Mouse (Mus musculus): ENCODE measurements at regions not wholly inside any gene's neighbourhood (a gene's known extent, or its start where the extent isn't known, plus 50 kb on each side); places are given as distances from the start of the nearest gene placed in this dataset.

DNA sequence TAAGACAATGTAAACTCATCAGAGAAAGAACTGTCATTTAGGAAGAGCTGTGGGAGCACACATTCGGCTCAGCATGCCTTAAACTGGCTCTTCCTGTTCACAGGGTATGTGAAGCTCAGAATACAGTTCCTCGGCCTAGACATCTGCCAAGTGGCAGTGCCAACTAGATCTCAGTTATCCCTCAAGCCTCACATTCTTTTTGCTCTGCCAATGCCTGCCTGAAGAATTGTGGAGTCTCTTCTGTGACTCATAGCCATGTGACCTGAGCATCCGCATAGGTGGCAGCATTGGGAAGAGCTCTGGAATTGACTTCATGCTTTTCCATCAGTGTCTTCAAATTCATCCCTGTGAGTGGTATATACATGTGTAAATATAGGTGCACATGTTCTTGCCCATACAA, 59.7 kb downstream of the Prlhr start:
- Histone ChIP-seq H3K9me3 (ENCODE audit: control insufficient read depth, low read length) (no peaks in the 10 kb centered on the region), H3K27me3 (ENCODE audit: control insufficient read depth, insufficient read depth, low read length) (no peaks in the 10 kb centered on the region), H3K4me3 (ENCODE audit: low read depth, low read length) (no peak overlapping the region), H3K4me2 (no peak overlapping the region), H3K36me3 (ENCODE audit: control insufficient read depth, insufficient read depth, low read length) (no peaks in the 10 kb centered on the region), H3K9ac (ENCODE audit: low read length) (no peak overlapping the region), H3K27ac (ENCODE audit: low read depth, low read length) (no peak overlapping the region), H3K4me1 (ENCODE audit: control insufficient read depth, insufficient read depth, low read length) (no peaks in the 10 kb centered on the region)
- DNase-seq (ENCODE audit: low spot score, missing footprints) (no peak), ATAC-seq (ENCODE audit: low FRiP score) (no peak)
- 85% methylated on average over 3 of the region's 3 CpGs for WGBS

DNA sequence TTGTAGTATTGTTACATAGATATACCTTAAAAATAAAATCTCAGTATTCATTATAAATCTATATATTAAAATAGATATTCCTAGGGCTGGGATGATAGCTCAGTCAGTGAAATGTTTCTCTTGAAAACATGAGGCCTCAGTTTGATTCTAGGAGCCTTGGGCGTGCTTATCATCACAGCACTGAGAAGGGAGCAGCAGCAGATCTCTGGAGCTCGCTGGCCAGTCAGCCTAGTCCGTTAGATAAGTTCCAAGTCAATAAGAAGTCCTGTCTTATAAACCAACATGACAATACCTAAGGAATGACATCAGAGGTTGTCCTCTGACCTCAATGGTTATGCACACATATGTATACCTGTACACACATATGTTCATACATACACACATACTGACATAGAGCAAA, 68.7 kb downstream of the Prlhr start:
- DNase-seq (ENCODE audit: low spot score, missing footprints) (no peak), ATAC-seq (ENCODE audit: low FRiP score) (no peak)
- Histone ChIP-seq H3K9ac (ENCODE audit: low read length) (no peak overlapping the region), H3K27ac (ENCODE audit: low read depth, low read length) (no peak overlapping the region), H3K4me3 (ENCODE audit: low read depth, low read length) (no peak overlapping the region), H3K4me2 (no peak overlapping the region), H3K9me3 (ENCODE audit: control insufficient read depth, low read length) (no peaks in the 10 kb centered on the region), H3K36me3 (ENCODE audit: control insufficient read depth, insufficient read depth, low read length) (no peaks in the 10 kb centered on the region), H3K27me3 (ENCODE audit: control insufficient read depth, insufficient read depth, low read length) (no peaks in the 10 kb centered on the region), H3K4me1 (ENCODE audit: control insufficient read depth, insufficient read depth, low read length) (no peaks in the 10 kb centered on the region)
- WGBS, result 85% methylated on average over 3 of the region's 3 CpGs

DNA sequence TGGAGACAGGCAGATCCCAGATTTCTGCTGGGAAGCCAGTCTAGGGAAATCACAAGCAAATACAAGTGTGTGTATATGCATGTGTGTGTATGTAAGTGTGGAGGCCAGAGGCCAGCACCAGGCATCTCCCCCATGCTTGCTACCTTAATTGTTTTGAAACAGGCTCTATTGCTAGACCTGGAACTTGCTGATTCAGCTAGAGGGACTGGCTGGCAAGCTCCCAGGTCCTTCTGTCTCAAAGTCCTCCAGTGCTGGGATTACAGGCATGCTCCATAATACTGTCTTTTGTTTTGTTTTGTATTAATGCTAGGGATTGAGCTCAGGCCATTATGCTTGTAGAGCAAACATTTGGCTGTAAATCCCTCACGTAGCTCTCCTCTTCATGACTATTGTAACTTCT, 70.4 kb downstream of the Prlhr start:
- Histone ChIP-seq H3K36me3 (ENCODE audit: control insufficient read depth, insufficient read depth, low read length) (no peaks in the 10 kb centered on the region), H3K4me3 (ENCODE audit: low read depth, low read length) (no peak overlapping the region), H3K4me1 (ENCODE audit: control insufficient read depth, insufficient read depth, low read length) (no peaks in the 10 kb centered on the region), H3K4me2 (no peak overlapping the region), H3K9me3 (ENCODE audit: control insufficient read depth, low read length) (no peaks in the 10 kb centered on the region), H3K27ac (ENCODE audit: low read depth, low read length) (no peak overlapping the region), H3K27me3 (ENCODE audit: control insufficient read depth, insufficient read depth, low read length) (no peaks in the 10 kb centered on the region), H3K9ac (ENCODE audit: low read length) (no peak overlapping the region)
- ATAC-seq (ENCODE audit: low FRiP score) (no peak), DNase-seq (ENCODE audit: low spot score, missing footprints) (no peak)
- WGBS, result 69% methylated on average over 1 of the region's 1 CpGs

DNA sequence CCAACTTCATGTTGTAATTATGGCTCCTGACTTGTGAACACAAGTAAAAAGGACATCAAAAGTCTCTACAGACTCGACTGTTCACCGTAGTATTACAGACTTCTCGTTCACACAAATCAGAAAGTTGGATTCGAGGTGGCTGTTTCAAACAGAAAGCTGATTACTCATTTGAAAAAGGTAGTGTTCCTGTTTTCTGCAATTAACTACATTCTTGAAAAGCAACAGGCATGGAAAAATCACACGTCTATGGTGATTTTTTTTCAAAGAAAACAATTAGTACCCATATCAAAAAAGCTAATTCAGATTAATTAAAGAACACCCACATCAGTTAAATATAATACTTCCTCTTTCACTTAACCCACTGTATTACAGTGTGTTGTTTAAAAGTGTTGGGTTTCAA, 71.5 kb downstream of the Prlhr start:
- no peak for DNase-seq (ENCODE audit: low spot score, missing footprints)
- no peak overlapping the region for H3K4me2 ChIP-seq
- H3K27ac ChIP-seq (ENCODE audit: low read depth, low read length), result no peak overlapping the region
- no peaks in the 10 kb centered on the region for H3K9me3 ChIP-seq (ENCODE audit: control insufficient read depth, low read length)
- H3K4me1 ChIP-seq (ENCODE audit: control insufficient read depth, insufficient read depth, low read length), result no peaks in the 10 kb centered on the region
- ATAC-seq (ENCODE audit: low FRiP score), result no peak
- H3K27me3 ChIP-seq (ENCODE audit: control insufficient read depth, insufficient read depth, low read length), result no peaks in the 10 kb centered on the region
- WGBS, result 89% methylated on average over 5 of the region's 5 CpGs
- no peak overlapping the region for H3K9ac ChIP-seq (ENCODE audit: low read length)
- no peaks in the 10 kb centered on the region for H3K36me3 ChIP-seq (ENCODE audit: control insufficient read depth, insufficient read depth, low read length)
- H3K4me3 ChIP-seq (ENCODE audit: low read depth, low read length), result no peak overlapping the region

DNA sequence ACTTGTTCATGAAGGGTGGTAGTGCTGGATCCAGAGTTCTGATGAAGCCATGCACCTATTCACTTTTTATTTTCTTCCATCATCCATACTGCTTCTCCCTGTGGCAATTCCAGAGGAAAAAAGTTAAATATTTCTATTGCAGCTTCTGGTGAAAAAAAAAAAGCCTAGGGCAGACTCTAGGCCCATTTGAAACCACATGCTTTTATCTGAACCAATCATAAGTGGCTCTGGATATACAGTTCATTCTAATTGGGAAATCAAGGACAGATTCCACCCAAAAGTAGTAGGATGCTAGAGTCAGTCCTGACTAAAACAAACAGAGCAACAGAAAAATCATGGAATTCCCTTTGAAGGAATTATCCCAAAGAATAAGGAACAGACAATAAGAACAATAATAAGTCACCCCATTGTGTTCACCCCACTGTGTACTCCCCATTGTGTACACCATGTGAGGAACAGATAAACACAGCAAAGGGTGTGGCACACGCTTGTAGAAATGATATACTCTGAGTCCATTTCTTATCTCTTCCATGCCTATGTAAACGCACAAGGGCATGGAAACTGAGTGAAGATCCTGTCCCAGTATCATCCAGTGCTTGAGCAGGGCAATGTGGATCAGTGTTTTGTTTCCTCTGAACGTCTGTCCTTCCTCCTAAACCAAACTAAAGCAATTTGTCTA, 81.4 kb downstream of the Prlhr start:
- Histone ChIP-seq H3K36me3 (ENCODE audit: control insufficient read depth, insufficient read depth, low read length) (no peaks in the 10 kb centered on the region), H3K27me3 (ENCODE audit: control insufficient read depth, insufficient read depth, low read length) (no peaks in the 10 kb centered on the region), H3K9ac (ENCODE audit: low read length) (no peak overlapping the region), H3K4me2 (no peak overlapping the region), H3K27ac (ENCODE audit: low read depth, low read length) (no peak overlapping the region), H3K9me3 (ENCODE audit: control insufficient read depth, low read length) (no peaks in the 10 kb centered on the region), H3K4me3 (ENCODE audit: low read depth, low read length) (no peak overlapping the region), H3K4me1 (ENCODE audit: control insufficient read depth, insufficient read depth, low read length) (no peaks in the 10 kb centered on the region)
- ATAC-seq (ENCODE audit: low FRiP score) (no peak), DNase-seq (ENCODE audit: low spot score, missing footprints) (no peak)
- WGBS, result 75% methylated on average over 3 of the region's 3 CpGs

DNA sequence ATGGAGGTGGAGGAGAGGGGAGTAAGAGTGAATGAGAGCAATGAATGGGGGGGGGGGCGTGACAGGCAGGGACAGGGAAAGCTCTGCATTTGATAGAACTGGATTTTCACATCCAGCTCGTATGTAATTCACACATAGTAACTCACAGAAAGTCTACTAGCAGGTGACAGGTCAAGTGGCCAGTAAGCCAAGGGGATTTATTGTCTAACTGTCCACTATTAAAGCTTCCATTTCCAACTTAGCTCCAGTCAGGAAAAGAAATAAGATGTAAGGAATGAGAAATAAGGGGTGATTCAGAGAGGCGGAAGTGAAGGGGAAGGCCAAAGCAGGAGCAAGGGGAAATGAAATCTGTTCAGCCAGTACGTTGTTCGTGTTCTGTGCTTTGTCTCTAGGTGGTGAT, 83.4 kb downstream of the Prlhr start:
- H3K4me1 ChIP-seq (ENCODE audit: control insufficient read depth, insufficient read depth, low read length), result no peaks in the 10 kb centered on the region
- H3K36me3 ChIP-seq (ENCODE audit: control insufficient read depth, insufficient read depth, low read length), result no peaks in the 10 kb centered on the region
- 89% methylated on average over 5 of the region's 5 CpGs for WGBS
- H3K27me3 ChIP-seq (ENCODE audit: control insufficient read depth, insufficient read depth, low read length), result no peaks in the 10 kb centered on the region
- no peak overlapping the region for H3K27ac ChIP-seq (ENCODE audit: low read depth, low read length)
- DNase-seq (ENCODE audit: low spot score, missing footprints) (no peak), ATAC-seq (ENCODE audit: low FRiP score) (no peak)
- H3K9ac ChIP-seq (ENCODE audit: low read length), result no peak overlapping the region
- H3K4me2 ChIP-seq, result no peak overlapping the region
- H3K9me3 ChIP-seq (ENCODE audit: control insufficient read depth, low read length), result no peaks in the 10 kb centered on the region
- no peak overlapping the region for H3K4me3 ChIP-seq (ENCODE audit: low read depth, low read length)

DNA sequence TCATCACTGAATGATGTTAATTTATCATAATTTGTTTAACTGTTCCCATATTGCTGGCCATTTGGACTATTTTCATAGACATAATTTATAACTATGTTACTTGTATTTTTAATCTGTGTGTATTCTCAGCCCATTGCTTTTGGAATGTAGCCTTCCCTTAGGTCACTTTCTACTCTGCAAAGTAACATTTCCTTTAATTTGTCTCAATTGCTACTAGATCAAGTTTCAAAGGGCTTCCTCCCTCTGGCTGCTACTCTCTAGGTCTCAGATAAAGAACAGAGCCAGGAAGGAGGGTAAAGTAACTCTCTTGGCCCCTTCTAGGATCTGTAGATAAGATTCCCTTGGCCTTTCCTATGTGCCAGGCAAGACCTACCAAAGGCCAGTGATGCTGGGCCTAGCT, 85.4 kb downstream of the Prlhr start:
- H3K4me2 ChIP-seq, result no peak overlapping the region
- H3K27ac ChIP-seq (ENCODE audit: low read depth, low read length), result no peak overlapping the region
- no peak for DNase-seq (ENCODE audit: low spot score, missing footprints)
- H3K9ac ChIP-seq (ENCODE audit: low read length), result no peak overlapping the region
- no peaks in the 10 kb centered on the region for H3K36me3 ChIP-seq (ENCODE audit: control insufficient read depth, insufficient read depth, low read length)
- no peaks in the 10 kb centered on the region for H3K9me3 ChIP-seq (ENCODE audit: control insufficient read depth, low read length)
- no peak for ATAC-seq (ENCODE audit: low FRiP score)
- H3K4me1 ChIP-seq (ENCODE audit: control insufficient read depth, insufficient read depth, low read length), result no peaks in the 10 kb centered on the region
- H3K4me3 ChIP-seq (ENCODE audit: low read depth, low read length), result no peak overlapping the region
- no peaks in the 10 kb centered on the region for H3K27me3 ChIP-seq (ENCODE audit: control insufficient read depth, insufficient read depth, low read length)

DNA sequence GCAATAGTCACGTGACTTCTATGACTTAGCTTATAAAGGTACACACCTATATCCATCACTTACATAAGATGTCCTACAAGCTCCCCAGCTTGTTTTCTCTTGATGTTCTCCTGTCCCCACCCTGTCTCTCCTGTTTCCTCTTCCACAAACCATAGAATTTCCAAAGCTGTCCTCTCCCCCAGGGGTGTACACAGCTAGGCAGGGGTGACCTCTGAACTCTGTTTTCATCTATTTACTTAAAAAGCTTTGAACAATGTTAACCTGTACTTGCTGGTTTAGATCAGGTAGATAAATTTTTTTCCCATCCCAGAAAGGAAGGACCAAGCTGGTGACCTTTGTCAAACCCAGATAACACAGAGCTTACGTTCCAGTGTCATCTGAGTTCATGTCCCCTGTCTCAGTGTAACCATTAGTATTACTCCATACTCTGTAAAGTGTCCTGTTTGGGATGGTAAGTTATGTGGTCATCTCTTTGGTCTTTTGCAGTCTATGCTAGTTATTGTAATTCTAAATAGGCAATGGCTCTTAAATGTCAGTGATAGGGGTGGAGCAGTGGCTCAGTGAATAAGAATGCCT, 89.0 kb downstream of the Prlhr start:
- Histone ChIP-seq H3K4me2 (no peak overlapping the region), H3K9ac (ENCODE audit: low read length) (no peak overlapping the region), H3K4me3 (ENCODE audit: low read depth, low read length) (no peak overlapping the region), H3K36me3 (ENCODE audit: control insufficient read depth, insufficient read depth, low read length) (no peaks in the 10 kb centered on the region), H3K27ac (ENCODE audit: low read depth, low read length) (no peak overlapping the region), H3K9me3 (ENCODE audit: control insufficient read depth, low read length) (no peaks in the 10 kb centered on the region), H3K27me3 (ENCODE audit: control insufficient read depth, insufficient read depth, low read length) (no peaks in the 10 kb centered on the region), H3K4me1 (ENCODE audit: control insufficient read depth, insufficient read depth, low read length) (no peaks in the 10 kb centered on the region)
- DNase-seq (ENCODE audit: low spot score, missing footprints) (no peak), ATAC-seq (ENCODE audit: low FRiP score) (no peak)
- WGBS, result 87% methylated on average over 2 of the region's 2 CpGs

DNA sequence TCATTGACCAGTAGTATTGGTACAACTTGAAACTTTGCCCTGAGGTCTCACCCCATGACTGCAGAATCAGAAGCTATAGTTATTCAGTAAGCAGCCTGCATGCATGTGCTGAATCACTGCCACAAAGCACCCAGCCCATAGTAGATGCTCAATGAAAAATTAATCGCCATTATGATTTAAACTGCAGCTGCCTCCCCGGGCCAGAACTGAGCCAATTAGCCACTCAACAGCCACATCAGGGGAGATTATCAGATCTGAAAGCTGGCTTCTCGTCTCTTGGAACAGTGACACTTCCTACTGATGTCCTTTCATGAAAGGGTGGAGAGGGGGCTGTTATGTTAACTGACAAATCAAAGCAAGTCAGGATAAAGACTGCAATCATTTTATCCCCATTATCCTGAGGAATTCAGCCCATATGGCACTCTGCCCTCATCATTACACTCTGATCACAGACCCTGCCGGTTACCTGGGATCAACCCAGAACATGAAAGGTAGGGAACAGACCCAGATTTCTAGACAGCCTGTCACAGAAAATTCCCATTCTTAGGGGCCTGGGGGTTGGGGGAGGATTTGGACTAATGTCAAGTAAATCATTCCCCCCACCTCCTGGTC, 104.0 kb downstream of the Prlhr start:
- H3K4me1 ChIP-seq (ENCODE audit: control insufficient read depth, insufficient read depth, low read length), result peaks cover 5% of the 10 kb centered on the region; the same call in 1 of the 2 replicates
- WGBS, result 42% methylated on average over 4 of the region's 4 CpGs
- no peak overlapping the region for H3K9ac ChIP-seq (ENCODE audit: low read length)
- H3K4me2 ChIP-seq, result no peak overlapping the region
- no peaks in the 10 kb centered on the region for H3K9me3 ChIP-seq (ENCODE audit: control insufficient read depth, low read length)
- no peak overlapping the region for H3K4me3 ChIP-seq (ENCODE audit: low read depth, low read length)
- H3K36me3 ChIP-seq (ENCODE audit: control insufficient read depth, insufficient read depth, low read length), result no peaks in the 10 kb centered on the region
- DNase-seq (ENCODE audit: low spot score, missing footprints) (no peak), ATAC-seq (ENCODE audit: low FRiP score) (no peak)
- H3K27me3 ChIP-seq (ENCODE audit: control insufficient read depth, insufficient read depth, low read length), result no peaks in the 10 kb centered on the region
- H3K27ac ChIP-seq (ENCODE audit: low read depth, low read length), result no peak overlapping the region
